Mouse (Mus musculus): ENCODE results near the gene Dmbx1. TPM values are rescaled to one million over a fixed set of nuclear protein-coding genes. Genes with fewer than 3 reads are reported as not detected.

The Dmbx1 gene
- polyA plus RNA-seq, 1 experiment, result not detected

DNA sequence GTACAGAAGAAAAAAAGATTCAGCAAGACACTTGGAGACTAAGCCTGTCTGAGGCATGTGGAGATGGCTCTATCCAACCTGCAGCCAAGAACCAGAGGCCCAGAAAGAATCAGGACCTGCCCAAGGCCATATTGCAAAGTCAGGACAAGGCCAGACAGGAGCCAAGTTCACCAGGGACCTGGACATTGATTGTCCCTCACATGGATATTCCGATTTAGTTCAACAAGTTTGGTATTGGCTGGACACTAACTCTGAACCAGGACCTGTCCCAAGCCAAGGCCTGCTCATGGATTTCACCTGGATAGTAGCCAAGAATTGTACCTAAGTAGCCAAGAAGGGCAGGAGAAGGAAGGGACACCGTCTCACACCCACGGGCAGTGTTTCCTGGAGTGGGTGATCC is 32.9 kb downstream of the Dmbx1 start:
- TF ChIP-seq CTCF (IDR thresholded peaks at IDR 0.05; ENCODE audit: extremely low read depth, insufficient read length, insufficient replicate concordance, low read depth, low read length), result no peak
- TF ChIP-seq POLR2A (IDR thresholded peaks at IDR 0.05; ENCODE audit: low read depth, low read length), result no peak
- H3K36me3 ChIP-seq (ENCODE audit: control insufficient read depth, insufficient read depth, low read length), result no peaks in the 10 kb centered on the region
- no peak overlapping the region for H3K4me3 ChIP-seq (ENCODE audit: low read depth, low read length)
- no peaks in the 10 kb centered on the region for H3K4me1 ChIP-seq (ENCODE audit: control insufficient read depth, insufficient read depth, insufficient read length, low read length)
- peaks cover 5% of the 10 kb centered on the region; the same call in 1 of the 2 replicates for H3K27me3 ChIP-seq (ENCODE audit: control insufficient read depth, insufficient read depth, low read length)
- no peak overlapping the region for H3K27ac ChIP-seq (ENCODE audit: insufficient read depth, low read depth, low read length)
- WGBS, result 64% methylated on average over 3 of the region's 3 CpGs

DNA sequence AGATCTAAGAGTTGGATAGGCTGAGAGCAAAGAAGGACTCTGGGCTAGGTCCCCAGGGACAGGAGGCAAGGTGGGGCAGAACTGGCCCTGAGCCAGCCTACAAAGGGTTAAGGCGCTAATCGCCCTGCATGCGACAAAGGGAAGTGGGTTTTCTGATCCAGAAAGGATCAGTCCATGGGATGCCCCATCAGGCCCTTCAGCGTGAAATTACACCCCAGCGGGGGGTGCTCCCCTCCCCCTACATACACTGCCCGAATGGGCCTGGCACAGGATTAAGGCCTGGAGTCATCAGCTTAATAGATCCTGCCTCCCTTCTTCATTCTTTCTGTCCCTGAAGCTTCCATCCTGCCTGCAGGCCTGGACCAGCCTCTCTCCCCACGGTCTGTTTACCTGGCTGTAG is 34.0 kb downstream of the Dmbx1 start:
- H3K4me1 ChIP-seq (ENCODE audit: control insufficient read depth, insufficient read depth, insufficient read length, low read length), result no peaks in the 10 kb centered on the region
- H3K36me3 ChIP-seq (ENCODE audit: control insufficient read depth, insufficient read depth, low read length), result no peaks in the 10 kb centered on the region
- no peak overlapping the region for H3K27ac ChIP-seq (ENCODE audit: insufficient read depth, low read depth, low read length)
- H3K27me3 ChIP-seq (ENCODE audit: control insufficient read depth, insufficient read depth, low read length), result 0 out of 2 replicates have a peak, but pooled peaks cover 5% of the 10 kb centered on the region
- WGBS, result 41% methylated on average over 7 of the region's 7 CpGs
- no peak for TF ChIP-seq CTCF (IDR thresholded peaks at IDR 0.05; ENCODE audit: extremely low read depth, insufficient read length, insufficient replicate concordance, low read depth, low read length)
- TF ChIP-seq POLR2A (IDR thresholded peaks at IDR 0.05; ENCODE audit: low read depth, low read length), result no peak
- no peak overlapping the region for H3K4me3 ChIP-seq (ENCODE audit: low read depth, low read length)

DNA sequence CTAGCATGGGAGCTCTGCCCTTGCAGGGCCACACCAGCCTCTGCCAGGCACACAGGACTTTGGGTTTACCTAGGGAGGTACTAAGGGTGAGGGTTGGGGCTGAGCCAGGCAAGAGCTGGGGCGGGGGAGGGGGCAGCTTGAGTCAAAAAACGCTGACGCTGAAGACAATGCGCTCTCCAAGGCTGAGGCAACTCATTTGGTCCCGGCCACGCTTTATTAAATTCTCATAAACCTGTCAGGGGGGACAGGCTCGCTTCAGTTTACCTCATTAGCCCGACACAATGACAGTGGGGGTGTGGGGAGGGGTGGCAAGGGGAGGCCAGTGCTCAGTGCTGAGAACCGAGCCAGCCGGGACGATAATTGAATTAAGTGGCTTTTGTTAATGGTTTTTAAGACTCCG is 35.4 kb downstream of the Dmbx1 start:
- 0 out of 2 replicates have a peak, but pooled peaks cover 5% of the 10 kb centered on the region for H3K27me3 ChIP-seq (ENCODE audit: control insufficient read depth, insufficient read depth, low read length)
- H3K36me3 ChIP-seq (ENCODE audit: control insufficient read depth, insufficient read depth, low read length), result no peaks in the 10 kb centered on the region
- no peak overlapping the region for H3K27ac ChIP-seq (ENCODE audit: insufficient read depth, low read depth, low read length)
- H3K4me3 ChIP-seq (ENCODE audit: low read depth, low read length), result no peak overlapping the region
- 52% methylated on average over 12 of the region's 12 CpGs for WGBS
- TF ChIP-seq CTCF (IDR thresholded peaks at IDR 0.05; ENCODE audit: extremely low read depth, insufficient read length, insufficient replicate concordance, low read depth, low read length) (no peak), POLR2A (IDR thresholded peaks at IDR 0.05; ENCODE audit: low read depth, low read length) (no peak)
- no peaks in the 10 kb centered on the region for H3K4me1 ChIP-seq (ENCODE audit: control insufficient read depth, insufficient read depth, insufficient read length, low read length)

DNA sequence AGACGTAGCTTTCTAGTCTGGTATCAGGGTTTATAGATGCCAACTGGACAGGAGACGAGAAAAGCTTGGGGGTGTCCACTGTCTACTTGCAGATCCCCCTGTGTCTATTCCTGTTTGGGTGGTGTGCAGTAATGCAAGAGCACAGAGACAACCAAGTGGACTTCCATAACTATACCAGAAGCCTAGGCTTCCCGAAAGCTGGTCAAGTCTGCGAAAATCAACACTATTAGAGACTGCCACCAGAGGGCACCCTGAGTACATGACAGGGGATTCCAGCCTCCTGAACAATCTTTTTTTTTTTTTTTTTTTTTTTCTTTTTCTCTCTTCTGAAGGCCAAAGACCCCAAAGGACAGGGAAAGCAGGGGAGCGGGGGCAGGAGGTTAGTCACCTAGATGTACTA is 36.9 kb downstream of the Dmbx1 start:
- H3K4me3 ChIP-seq (ENCODE audit: low read depth, low read length), result no peak overlapping the region
- H3K27me3 ChIP-seq (ENCODE audit: control insufficient read depth, insufficient read depth, low read length), result peaks cover 13% of the 10 kb centered on the region
- H3K27ac ChIP-seq (ENCODE audit: insufficient read depth, low read depth, low read length), result no peak overlapping the region
- no peaks in the 10 kb centered on the region for H3K36me3 ChIP-seq (ENCODE audit: control insufficient read depth, insufficient read depth, low read length)
- WGBS, result 19% methylated on average over 5 of the region's 5 CpGs
- H3K4me1 ChIP-seq (ENCODE audit: control insufficient read depth, insufficient read depth, insufficient read length, low read length), result no peaks in the 10 kb centered on the region
- TF ChIP-seq POLR2A (IDR thresholded peaks at IDR 0.05; ENCODE audit: low read depth, low read length), result no peak
- TF ChIP-seq CTCF (IDR thresholded peaks at IDR 0.05; ENCODE audit: extremely low read depth, insufficient read length, insufficient replicate concordance, low read depth, low read length), result peak; percentile 68; the same call in 1 of the 2 replicates

DNA sequence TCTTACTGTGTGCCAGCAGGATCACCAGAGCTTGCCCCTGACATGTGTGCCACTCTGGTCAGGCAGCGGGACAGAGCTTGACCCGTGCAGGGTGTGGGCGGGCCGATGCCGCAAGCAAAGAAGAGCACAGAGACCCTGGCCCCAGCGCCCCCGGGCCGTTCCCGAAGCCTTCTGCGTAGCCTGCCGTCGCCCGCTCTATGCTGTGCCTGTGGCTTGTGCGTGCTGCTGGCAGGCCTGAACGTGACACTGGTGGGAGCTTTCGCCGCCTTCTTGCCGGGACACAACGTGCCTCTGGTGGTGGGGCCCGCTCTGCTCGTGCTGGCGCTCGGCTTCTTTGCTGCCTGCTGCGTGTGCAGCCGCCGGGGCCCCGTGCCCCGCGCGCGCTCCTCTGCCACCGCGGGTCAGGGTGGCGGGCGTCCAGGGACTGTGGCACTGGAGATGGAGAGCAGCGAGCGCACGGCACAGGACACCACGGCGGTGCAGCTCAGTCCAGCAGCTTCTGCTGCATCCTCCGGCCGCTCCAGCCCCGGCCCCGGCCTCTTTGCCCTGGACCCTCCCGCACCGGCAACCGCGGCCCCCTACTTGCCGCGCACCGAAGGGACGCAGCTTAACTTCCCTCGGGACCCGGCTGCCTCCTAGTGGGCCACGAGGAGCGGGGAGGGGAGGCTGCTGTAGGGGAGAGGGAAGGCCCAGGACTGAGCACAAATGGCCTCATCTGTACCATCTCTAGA is 41.7 kb downstream of the Dmbx1 start:
- peaks cover 17% of the 10 kb centered on the region for H3K27me3 ChIP-seq (ENCODE audit: control insufficient read depth, insufficient read depth, low read length)
- no peak overlapping the region for H3K4me3 ChIP-seq (ENCODE audit: low read depth, low read length)
- H3K27ac ChIP-seq (ENCODE audit: insufficient read depth, low read depth, low read length), result no peak overlapping the region
- no peaks in the 10 kb centered on the region for H3K4me1 ChIP-seq (ENCODE audit: control insufficient read depth, insufficient read depth, insufficient read length, low read length)
- 3% methylated on average over 56 of the region's 56 CpGs for WGBS
- H3K36me3 ChIP-seq (ENCODE audit: control insufficient read depth, insufficient read depth, low read length), result no peaks in the 10 kb centered on the region
- TF ChIP-seq POLR2A (IDR thresholded peaks at IDR 0.05; ENCODE audit: low read depth, low read length) (no peak), CTCF (IDR thresholded peaks at IDR 0.05; ENCODE audit: extremely low read depth, insufficient read length, insufficient replicate concordance, low read depth, low read length) (no peak)

DNA sequence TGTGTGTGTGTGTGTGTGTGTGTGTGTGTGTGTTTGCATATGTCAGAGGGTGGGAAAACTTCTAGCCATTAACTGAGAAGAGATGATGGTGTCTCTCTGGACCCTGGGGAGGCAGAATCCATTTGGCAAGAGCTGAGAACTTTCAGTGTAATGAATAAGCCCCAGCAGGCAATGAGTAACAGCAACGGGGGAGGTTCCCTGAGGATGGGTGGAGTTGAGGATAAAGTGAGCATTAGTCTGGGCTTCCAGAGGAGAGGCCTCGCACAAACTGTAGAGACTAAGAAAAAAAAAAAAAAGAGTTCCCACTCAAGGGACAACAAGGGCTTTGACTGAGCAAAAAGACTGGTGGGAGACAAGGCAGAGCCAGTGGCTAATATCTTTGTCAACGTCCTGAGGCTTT is 45.4 kb downstream of the Dmbx1 start:
- Histone ChIP-seq H3K27ac (ENCODE audit: insufficient read depth, low read depth, low read length) (no peak overlapping the region), H3K4me1 (ENCODE audit: control insufficient read depth, insufficient read depth, insufficient read length, low read length) (peaks cover 2% of the 10 kb centered on the region; the same call in 1 of the 2 replicates), H3K36me3 (ENCODE audit: control insufficient read depth, insufficient read depth, low read length) (no peaks in the 10 kb centered on the region), H3K4me3 (ENCODE audit: low read depth, low read length) (no peak overlapping the region), H3K27me3 (ENCODE audit: control insufficient read depth, insufficient read depth, low read length) (peaks cover 31% of the 10 kb centered on the region)
- TF ChIP-seq POLR2A (IDR thresholded peaks at IDR 0.05; ENCODE audit: low read depth, low read length), result no peak
- 19% methylated on average over 3 of the region's 3 CpGs for WGBS

DNA sequence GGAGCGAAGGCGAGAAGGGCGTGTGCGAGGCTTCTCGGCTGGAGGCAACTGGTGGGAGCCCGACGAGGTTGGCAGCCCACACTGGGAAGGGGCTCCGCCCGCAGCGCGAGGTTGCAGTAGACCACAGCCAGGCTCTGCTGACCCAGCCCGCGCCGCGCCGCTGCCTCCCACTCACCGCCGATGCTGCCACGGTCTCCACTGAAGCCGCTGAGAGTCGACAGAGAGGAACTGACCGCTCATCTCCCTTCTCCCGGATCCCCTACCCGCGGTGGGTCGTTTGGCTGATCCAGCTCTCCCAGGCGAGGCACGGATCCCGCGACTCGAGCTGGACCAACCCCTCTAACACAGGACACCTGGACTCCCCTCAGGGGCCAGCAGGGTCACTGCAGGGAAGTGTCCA is 49.2 kb downstream of the Dmbx1 start, which contains the start of gene 6430628N08Rik:
Gene 6430628N08Rik, plus strand, starts transcription at position 113 of the 400 bp plus-strand sequence.
- H3K27ac ChIP-seq (ENCODE audit: insufficient read depth, low read depth, low read length), result no peak within 1 kb of the TSS
- H3K27me3 ChIP-seq (ENCODE audit: control insufficient read depth, insufficient read depth, low read length), result peaks cover 17% of the 10 kb centered on the region
- H3K36me3 ChIP-seq (ENCODE audit: control insufficient read depth, insufficient read depth, low read length), result no peaks in the 10 kb centered on the region
- 3% methylated on average over 31 of the region's 31 CpGs for WGBS
- peaks cover 2% of the 10 kb centered on the region; the same call in 1 of the 2 replicates for H3K4me1 ChIP-seq (ENCODE audit: control insufficient read depth, insufficient read depth, insufficient read length, low read length)
- H3K4me3 ChIP-seq (ENCODE audit: low read depth, low read length), result peak within 1 kb of the TSS; percentile 14; the same call in 1 of the 2 replicates
- TF ChIP-seq POLR2A (IDR thresholded peaks at IDR 0.05; ENCODE audit: low read depth, low read length) (no peak), CTCF (IDR thresholded peaks at IDR 0.05; ENCODE audit: extremely low read depth, insufficient read length, insufficient replicate concordance, low read depth, low read length) (no peak)
